Mouse (Mus musculus): ENCODE measurements at regions not wholly inside any gene's neighbourhood (a gene's known extent, or its start where the extent isn't known, plus 50 kb on each side); places are given as distances from the start of the nearest gene placed in this dataset.

DNA sequence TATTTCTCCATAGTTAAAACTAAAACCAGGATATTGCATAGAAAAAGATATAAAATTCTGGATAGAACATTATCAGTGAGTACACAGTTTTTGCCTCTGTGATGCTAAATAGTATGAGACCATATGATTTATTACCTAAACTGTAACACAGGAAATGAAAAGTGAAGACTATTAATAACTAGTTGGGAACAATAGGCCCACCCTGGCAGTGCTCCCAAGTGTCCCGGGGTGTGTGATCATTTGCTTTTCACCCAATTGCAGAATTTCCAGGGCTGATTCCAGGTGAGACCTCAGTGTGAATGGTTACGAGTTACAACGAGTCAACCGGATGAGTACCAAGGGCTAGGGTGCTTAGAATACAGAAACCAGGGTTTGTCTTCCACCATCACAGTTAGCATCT, 172.6 kb upstream of the Tars start:
- DNase-seq (ENCODE audit: low read depth, low spot score): no peak

DNA sequence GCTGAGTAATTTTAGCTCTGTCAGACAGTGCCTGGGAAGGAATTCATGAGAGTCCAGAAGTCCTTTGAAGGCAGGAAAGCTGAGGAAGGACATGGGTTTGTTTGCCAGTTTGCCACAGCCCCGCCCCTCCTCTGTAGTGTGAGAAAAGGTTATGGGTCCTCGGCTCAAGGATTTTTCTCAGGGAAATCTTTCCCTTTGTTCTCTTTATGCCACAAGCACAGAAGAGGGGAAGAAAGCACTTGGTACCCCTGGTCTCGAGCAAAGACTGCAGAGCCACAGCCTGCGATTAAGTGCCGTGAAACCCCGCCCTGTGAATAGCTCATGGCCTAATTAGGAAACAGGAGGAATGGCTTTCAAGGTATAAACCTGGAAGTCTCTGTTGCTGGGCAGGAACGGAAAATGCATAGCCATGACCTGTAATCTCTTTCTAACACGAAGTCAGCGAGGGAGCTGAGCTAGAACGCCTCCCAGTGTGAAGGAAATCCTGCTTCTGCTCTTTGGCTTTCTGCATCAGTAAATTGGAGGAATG, 166.1 kb upstream of the Tars start:
- DNase-seq (ENCODE audit: low read depth, low spot score): peak; percentile 8

- DNase-seq (ENCODE audit: low read depth, low spot score): no peak
Observed at GRCm38 (mm10) chr15:11552568-11552967, 153.1 kb upstream of the Tars start.

DNA sequence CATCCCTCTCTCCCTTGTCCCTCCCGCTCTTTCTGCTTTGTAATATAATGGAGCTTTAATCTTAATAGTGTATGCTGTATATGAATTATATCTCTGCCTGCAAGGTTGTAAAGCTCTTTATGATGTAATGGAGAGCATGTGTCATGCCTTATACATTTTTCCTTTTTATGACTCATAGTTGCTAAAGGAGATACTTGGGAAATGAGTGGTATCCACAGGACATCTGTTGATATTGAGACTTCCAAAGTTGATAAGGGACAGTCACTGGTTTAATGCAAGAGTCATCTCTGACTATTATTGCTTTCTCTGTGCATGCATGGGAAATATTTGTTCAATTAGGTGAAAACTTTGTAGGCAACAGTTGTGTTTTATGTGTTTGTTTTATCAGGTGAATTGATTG, 152.6 kb upstream of the Tars start:
- DNase-seq (ENCODE audit: low read depth, low spot score): no peak

DNA sequence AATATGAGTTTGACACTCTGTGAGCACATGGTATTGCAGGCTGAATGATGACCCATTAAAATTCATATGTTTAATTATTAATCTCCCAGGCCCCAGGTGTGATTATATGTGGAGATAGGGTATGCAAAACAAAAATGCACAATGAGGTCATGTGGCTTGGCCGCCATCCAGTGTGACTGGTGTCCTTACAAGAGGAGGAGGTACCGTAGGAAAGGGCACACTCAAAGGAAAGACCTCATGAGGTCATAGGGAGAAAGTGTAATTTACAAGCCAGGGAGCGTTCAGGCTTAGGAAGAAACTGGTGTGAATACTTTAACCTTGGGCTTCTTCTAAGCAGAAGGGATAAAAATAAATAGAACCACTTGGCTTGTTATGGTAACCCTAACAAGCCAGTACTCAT, 140.0 kb upstream of the Tars start:
- no peak for DNase-seq (ENCODE audit: low read depth, low spot score)

- DNase-seq (ENCODE audit: low read depth, low spot score): no peak
Observed at GRCm38 (mm10) chr15:11536076-11536620, 136.7 kb upstream of the Tars start.

GRCm38 (mm10) chr15:11534404-11535251, 135.2 kb upstream of the Tars start:
- no peak for DNase-seq (ENCODE audit: low read depth, low spot score)

DNA sequence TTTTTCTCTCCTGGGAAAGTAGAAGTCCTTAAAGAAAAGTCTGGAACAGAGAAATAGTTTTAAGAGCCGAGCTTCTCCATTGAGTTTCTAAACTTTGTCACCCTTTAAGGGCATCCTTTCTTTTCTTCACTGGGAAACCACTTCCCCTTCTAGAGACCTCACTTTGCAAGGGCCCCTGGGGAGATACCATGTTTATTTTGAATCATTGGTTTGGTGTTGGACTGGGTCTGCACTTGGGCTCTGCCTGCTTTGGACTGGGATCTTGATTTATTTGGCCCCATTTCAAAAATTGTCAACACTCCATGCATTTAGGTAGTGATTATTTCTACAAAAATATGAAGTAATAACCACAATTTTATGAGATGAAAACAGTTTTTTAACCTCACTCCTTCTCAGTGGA, 134.2 kb upstream of the Tars start:
- DNase-seq (ENCODE audit: low read depth, low spot score): no peak

GRCm38 (mm10) chr15:11533002-11533610, 133.6 kb upstream of the Tars start:
- DNase-seq (ENCODE audit: low read depth, low spot score): no peak

GRCm38 (mm10) chr15:11532536-11532935, 133.1 kb upstream of the Tars start:
- no peak for DNase-seq (ENCODE audit: low read depth, low spot score)

GRCm38 (mm10) chr15:11529819-11530810, 130.7 kb upstream of the Tars start:
- peak; percentile 13 for DNase-seq (ENCODE audit: low read depth, low spot score)

- DNase-seq (ENCODE audit: low read depth, low spot score): no peak
Observed at GRCm38 (mm10) chr15:11524337-11525106, 125.1 kb upstream of the Tars start.

DNA sequence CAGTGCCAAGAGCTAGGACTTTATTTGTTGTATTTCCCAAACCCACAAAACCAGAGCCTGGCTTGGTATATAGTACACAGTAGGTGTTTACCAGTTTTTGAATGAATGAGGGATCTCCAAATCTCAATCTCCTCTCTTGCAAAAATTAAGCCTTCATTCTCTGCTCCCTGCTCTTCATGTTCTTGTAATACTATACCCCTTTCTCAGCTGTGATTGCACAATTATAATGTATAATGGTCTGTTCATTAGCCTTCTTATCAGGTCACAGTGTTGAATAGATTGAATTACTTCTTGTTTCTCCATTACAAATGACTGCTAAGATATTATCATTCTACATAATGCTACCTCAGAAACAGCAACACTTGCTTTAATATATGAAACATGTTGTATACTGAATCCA, 119.1 kb upstream of the Tars start:
- DNase-seq (ENCODE audit: low read depth, low spot score): no peak

DNA sequence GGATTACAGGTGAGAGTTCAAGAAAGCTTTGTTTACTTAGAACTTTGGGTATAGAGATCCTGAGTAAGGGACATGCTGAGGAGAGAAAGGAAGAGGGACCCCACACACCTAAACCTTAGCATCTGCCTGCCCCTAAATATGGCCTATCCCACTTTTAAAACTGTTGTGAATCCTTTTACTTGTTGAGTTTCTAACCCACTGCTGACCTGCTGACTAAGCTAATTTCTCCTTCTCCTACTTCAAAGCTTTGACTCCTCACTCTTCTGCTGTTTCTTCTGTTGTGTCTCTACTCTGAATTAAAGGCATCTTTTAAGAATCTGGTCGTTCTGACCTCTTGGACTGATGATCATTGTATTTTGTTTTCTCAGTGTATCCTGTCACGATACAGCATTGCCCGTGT, 118.4 kb upstream of the Tars start:
- no peak for DNase-seq (ENCODE audit: low read depth, low spot score)

GRCm38 (mm10) chr15:11505076-11505639, 105.7 kb upstream of the Tars start:
- DNase-seq (ENCODE audit: low read depth, low spot score): no peak

DNA sequence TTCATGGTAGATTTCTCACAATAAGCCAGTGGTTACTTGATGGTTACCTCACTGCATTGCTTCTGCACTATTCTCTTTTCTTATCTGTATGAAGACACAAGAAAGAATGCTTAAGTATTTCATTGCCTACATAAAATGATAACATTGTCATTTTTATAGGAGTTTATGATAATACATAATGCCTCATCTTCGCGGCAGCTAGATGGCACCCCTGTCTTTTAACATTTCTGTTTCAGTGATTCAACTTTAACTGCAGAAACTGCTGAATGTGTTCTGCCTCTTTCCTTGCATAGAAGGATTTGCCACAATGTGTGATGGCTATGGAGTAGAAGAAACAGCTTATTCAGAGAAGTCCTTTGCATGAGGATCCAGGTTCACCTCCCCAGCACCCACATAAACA, 97.0 kb upstream of the Tars start:
- no peak for DNase-seq (ENCODE audit: low read depth, low spot score)

- no peak for DNase-seq (ENCODE audit: low read depth, low spot score)
Observed at GRCm38 (mm10) chr15:11489116-11489515, 89.7 kb upstream of the Tars start.

DNA sequence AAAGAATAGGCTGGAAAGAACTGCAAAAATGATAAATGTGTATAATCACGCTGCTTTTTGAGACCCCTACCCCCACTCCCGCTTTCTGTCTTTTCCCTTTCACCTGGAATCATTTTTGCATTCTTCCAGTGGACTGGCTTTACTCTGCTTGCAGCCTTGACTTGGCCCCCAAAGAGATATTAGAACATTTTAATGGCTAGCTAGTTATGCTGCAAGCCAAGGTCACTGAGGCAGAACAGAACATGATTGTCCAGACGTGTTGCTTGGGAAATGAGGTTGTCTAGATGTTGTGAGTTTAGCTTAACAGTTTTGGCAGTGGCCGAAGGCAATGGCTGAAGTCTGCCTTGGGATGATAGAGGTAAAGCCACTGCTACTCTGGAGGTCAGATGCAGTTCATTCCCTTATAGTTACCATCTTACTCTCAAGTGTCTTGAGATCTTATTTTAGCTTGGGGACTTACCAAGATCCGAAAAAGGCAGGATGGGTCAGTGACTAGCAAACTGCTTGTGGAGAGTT, 87.9 kb upstream of the Tars start:
- DNase-seq (ENCODE audit: low read depth, low spot score): no peak

DNA sequence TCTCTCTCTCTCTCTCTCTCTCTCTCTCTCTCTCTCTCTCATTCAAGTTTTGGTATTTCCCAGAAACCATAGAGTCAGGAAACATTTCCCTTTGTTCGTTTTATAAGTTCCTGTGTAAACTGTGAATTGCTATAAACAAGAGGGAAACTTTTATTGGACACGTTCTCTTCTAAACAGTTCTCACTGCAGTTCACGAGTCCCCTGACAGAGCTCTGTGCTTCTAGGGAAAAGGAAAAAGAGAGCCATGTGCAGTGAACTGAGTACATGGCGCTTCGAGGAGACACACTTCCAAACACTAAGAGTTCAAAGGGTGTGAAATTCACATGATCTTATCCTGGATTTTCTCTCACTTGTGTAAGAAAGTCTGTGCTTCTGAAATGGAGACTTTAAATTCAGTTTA, 84.5 kb upstream of the Tars start:
- no peak for DNase-seq (ENCODE audit: low read depth, low spot score)

Data from mesoderm, embryonic 11.5 days (tissue).